Mouse (Mus musculus) thymus, postnatal 14 days (tissue): Measurements from ENCODE around the gene Hspb8.
"Not testable (repeated sequence)": the region's sequence is repeated elsewhere in the genome, so short reads cannot be mapped to it uniquely, and the experiment has no call there.

Experiments used
- DNase-seq: peaks from one replicate; pipeline ENCODE4 v3.0.0; 2021

The Hspb8 gene

GRCm38 (mm10) chr5:116387302-116387935 is 35.2 kb downstream of the Hspb8 start:
- no peak for DNase-seq

- DNase-seq, result peak; percentile 68
These were observed 36.6 kb downstream of the Hspb8 start for GRCm38 (mm10) chr5:116386020-116386419.

- not testable (repeated sequence) for DNase-seq
These were observed 40.0 kb downstream of the Hspb8 start for GRCm38 (mm10) chr5:116382646-116383045.

- DNase-seq, result no peak
These were observed 40.9 kb downstream of the Hspb8 start for GRCm38 (mm10) chr5:116381726-116382125.

GRCm38 (mm10) chr5:116381217-116381616 is 41.4 kb downstream of the Hspb8 start:
- peak; percentile 68 for DNase-seq

- DNase-seq, result peak; percentile 59
These were observed 42.3 kb downstream of the Hspb8 start for GRCm38 (mm10) chr5:116380384-116380783.

GRCm38 (mm10) chr5:116378872-116379271 is 43.8 kb downstream of the Hspb8 start:
- DNase-seq, result no peak

GRCm38 (mm10) chr5:116367923-116368322 is 54.7 kb downstream of the Hspb8 start:
- DNase-seq, result no peak

GRCm38 (mm10) chr5:116366889-116367682 is 55.6 kb downstream of the Hspb8 start:
- DNase-seq, result peak; percentile 7

- DNase-seq, result no peak
These were observed 61.3 kb downstream of the Hspb8 start for GRCm38 (mm10) chr5:116361342-116361741.

- DNase-seq, result no peak
These were observed 61.9 kb downstream of the Hspb8 start for GRCm38 (mm10) chr5:116360751-116361150.
